Mouse (Mus musculus) heart, embryonic 16.5 days (tissue): ENCODE measurements around the gene Serpina9. TPM values are rescaled to one million over a fixed set of nuclear protein-coding genes. Genes with fewer than 3 reads are reported as not detected.

ENCODE experiments used
- ATAC-seq: fragments of 200-750 bp; cut with Nextera tagmentation; replicated peaks from 2 replicates; pipeline ENCODE4 v1.8.0; 2017; ENCODE audit warnings: moderate number of reproducible peaks; ENCODE audit not compliant: insufficient read depth, low FRiP score; ENCODE audit errors: extremely low read depth
- H3K27ac ChIP-seq: fragments of 300-500 bp; sonication (generic); 2 replicates; pipeline ENCODE4 v1.5.1; 2014; ENCODE audit warnings: mild to moderate bottlenecking, low read length, control low read depth, moderate library complexity
- H3K27me3 ChIP-seq: fragments of 300-500 bp; sonication (generic); 2 replicates; pipeline ENCODE4 v1.6.1; 2014; ENCODE audit warnings: low read length, mixed read lengths; ENCODE audit not compliant: control insufficient read depth, insufficient read depth
- H3K36me3 ChIP-seq: fragments of 300-500 bp; sonication (generic); 2 replicates; pipeline ENCODE4 v1.6.1; 2014; ENCODE audit not compliant: control insufficient read depth, insufficient read depth
- H3K4me1 ChIP-seq: fragments of 300-500 bp; sonication (generic); 2 replicates; pipeline ENCODE4 v1.6.1; 2014; ENCODE audit warnings: low read length, mixed read lengths; ENCODE audit not compliant: control insufficient read depth, insufficient read depth
- H3K4me2 ChIP-seq: fragments of 300-500 bp; sonication (generic); 2 replicates; pipeline ENCODE4 v1.6.1; 2014; ENCODE audit warnings: low read depth, mild to moderate bottlenecking, control low read depth, low read length
- H3K4me3 ChIP-seq: fragments of 300-500 bp; sonication (generic); 2 replicates; pipeline ENCODE4 v1.5.1; 2014; ENCODE audit warnings: mild to moderate bottlenecking, control low read depth, low read length
- H3K9ac ChIP-seq: fragments of 300-500 bp; sonication (generic); 2 replicates; pipeline ENCODE4 v1.6.1; 2014; ENCODE audit warnings: low read length, control low read depth
- H3K9me3 ChIP-seq: fragments of 300-500 bp; sonication (generic); replicated peaks from 2 replicates; pipeline ENCODE4 v1.6.1; 2016; ENCODE audit warnings: low read length; ENCODE audit not compliant: control insufficient read depth
- WGBS: fragments of 180-500 bp; shearing (Covaris S2); extraction: QIAGEN DNeasy Blood & Tissue Kit; methylation state at CpG from one replicate; pipeline ENCODE4 v1.1.7; 2014; 5-methylcytosine and 5-hydroxymethylcytosine counted together
- polyA plus RNA-seq: library from polyadenylated mRNA; unstranded; fragments of >200 nt; fragmentation: Nextera tagmentation; extraction: Ambion mirVana; gene quantifications from 2 replicates; pipeline ENCODE4 v1.2.1, GENCODE M21; 2015

The Serpina9 gene
- 0.22 and 0.37 TPM in 2 replicates for polyA plus RNA-seq

DNA sequence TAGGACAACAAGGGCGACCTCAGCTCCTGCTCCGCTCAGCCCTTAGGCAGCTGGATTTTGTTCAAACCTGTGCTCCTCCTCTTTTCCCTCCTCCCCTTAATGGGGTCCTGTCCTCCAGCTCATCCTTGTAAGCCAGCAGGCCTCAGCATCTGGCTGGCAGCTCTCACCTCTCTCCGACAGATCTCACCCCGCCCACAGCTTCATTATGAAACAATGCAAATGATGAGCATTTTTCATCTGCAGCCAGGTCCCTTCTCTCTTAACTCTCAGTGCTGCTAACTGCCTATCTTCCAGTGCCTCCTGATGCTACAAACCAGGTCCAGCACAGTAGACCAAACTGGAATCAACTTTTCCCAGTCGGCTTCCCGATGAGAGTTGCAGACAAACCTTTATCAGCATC is at the start of gene Serpina9:
Gene Serpina9 (minus strand): TSS at position 136 of the 400 bp plus-strand sequence.
- WGBS: 83% methylated on average over 6 of the region's 6 CpGs
- Histone ChIP-seq H3K4me1 (no peaks in the 10 kb centered on the region; the same call in 1 of the 2 replicates), H3K27ac (no peak within 1 kb of the TSS), H3K4me2 (no peak within 1 kb of the TSS), H3K9ac (no peak within 1 kb of the TSS), H3K36me3 (no peaks in the 10 kb centered on the region; the same call in 1 of the 2 replicates), H3K27me3 (no peaks in the 10 kb centered on the region; the same call in 1 of the 2 replicates), H3K4me3 (no peak within 1 kb of the TSS), H3K9me3 (no peaks in the 10 kb centered on the region; the same call in 1 of the 2 replicates)
- no peak for ATAC-seq

- H3K27me3 ChIP-seq: no peaks in the 10 kb centered on the region; the same call in 1 of the 2 replicates
- H3K27ac ChIP-seq: no peak overlapping the region
- no peak overlapping the region for H3K9ac ChIP-seq
- no peak for ATAC-seq
- H3K9me3 ChIP-seq: no peaks in the 10 kb centered on the region
- no peaks in the 10 kb centered on the region for H3K36me3 ChIP-seq
- H3K4me1 ChIP-seq: no peaks in the 10 kb centered on the region
- H3K4me2 ChIP-seq: no peak overlapping the region
- H3K4me3 ChIP-seq: no peak overlapping the region
- 40% methylated on average over 2 of the region's 2 CpGs for WGBS
Measured at GRCm38 (mm10) chr12:104061862-104062261, 48.3 kb upstream of the Serpina9 start.

- Histone ChIP-seq H3K9ac (no peak overlapping the region), H3K4me1 (no peaks in the 10 kb centered on the region), H3K27me3 (no peaks in the 10 kb centered on the region; the same call in 1 of the 2 replicates), H3K27ac (no peak overlapping the region), H3K4me3 (no peak overlapping the region), H3K9me3 (no peaks in the 10 kb centered on the region), H3K36me3 (no peaks in the 10 kb centered on the region), H3K4me2 (no peak overlapping the region)
- 49% methylated on average over 6 of the region's 6 CpGs for WGBS
- ATAC-seq: no peak
Measured at GRCm38 (mm10) chr12:104060126-104060525, 46.6 kb upstream of the Serpina9 start.

DNA sequence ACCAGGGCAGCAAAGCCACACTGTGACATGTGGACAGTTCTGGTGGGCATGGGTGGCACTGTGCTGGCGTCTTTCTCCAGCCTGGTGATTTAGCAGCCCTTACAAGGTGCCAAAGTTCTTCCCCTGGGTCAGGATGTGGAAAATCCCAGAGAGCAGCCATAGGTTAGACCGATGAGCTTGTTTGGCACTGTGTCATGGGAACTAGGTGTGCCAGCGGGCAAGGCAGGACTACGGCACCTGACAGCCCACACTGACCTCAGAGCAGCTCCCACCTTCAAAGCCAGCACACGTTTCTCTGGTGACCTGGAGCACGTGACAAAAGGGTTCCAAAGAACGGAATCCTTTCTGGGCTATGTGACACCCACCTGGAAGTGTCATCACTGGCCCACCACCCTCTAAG is 44.0 kb upstream of the Serpina9 start:
- Histone ChIP-seq H3K27me3 (no peaks in the 10 kb centered on the region), H3K4me2 (no peak overlapping the region), H3K9me3 (no peaks in the 10 kb centered on the region), H3K36me3 (no peaks in the 10 kb centered on the region), H3K4me1 (no peaks in the 10 kb centered on the region), H3K4me3 (no peak overlapping the region), H3K27ac (peak overlapping the region; percentile 5; the same call in 1 of the 2 replicates), H3K9ac (no peak overlapping the region)
- whole genome bisulfite sequencing: 72% methylated on average over 7 of the region's 7 CpGs
- 0 out of 2 replicates have a peak, but pooled peaks have one; percentile 11 for ATAC-seq

- peak overlapping the region; percentile 5; the same call in 1 of the 2 replicates for H3K27ac ChIP-seq
- no peaks in the 10 kb centered on the region for H3K9me3 ChIP-seq
- H3K4me2 ChIP-seq: no peak overlapping the region
- H3K36me3 ChIP-seq: no peaks in the 10 kb centered on the region
- ATAC-seq: peak; percentile 78
- no peaks in the 10 kb centered on the region for H3K4me1 ChIP-seq
- no peak overlapping the region for H3K4me3 ChIP-seq
- 8% methylated on average over 4 of the region's 4 CpGs for WGBS
- no peak overlapping the region for H3K9ac ChIP-seq
- H3K27me3 ChIP-seq: no peaks in the 10 kb centered on the region
Measured at GRCm38 (mm10) chr12:104057050-104057449, 43.5 kb upstream of the Serpina9 start.

DNA sequence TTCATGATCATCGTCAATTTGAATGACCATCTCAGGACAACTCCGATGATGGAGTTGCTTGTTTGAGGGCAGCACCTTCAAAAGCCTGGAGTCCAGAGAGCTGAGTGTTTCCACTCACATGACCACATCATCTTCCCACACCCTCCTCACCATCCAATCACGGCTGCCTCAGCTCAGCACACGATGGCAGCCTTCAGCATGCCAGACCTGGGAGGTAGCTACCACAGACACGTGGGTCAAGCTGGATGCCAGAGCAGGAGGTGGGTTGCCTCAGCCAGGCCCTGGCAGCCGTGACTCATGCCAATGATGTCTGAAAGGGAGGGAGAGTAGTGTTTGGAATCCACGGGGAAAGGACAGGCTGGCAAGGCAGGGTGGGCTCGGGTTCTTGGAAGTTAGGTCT is 42.2 kb upstream of the Serpina9 start:
- 68% methylated on average over 8 of the region's 8 CpGs for WGBS
- no peak for ATAC-seq
- Histone ChIP-seq H3K27me3 (no peaks in the 10 kb centered on the region), H3K4me3 (no peak overlapping the region), H3K9me3 (no peaks in the 10 kb centered on the region), H3K4me2 (no peak overlapping the region), H3K4me1 (no peaks in the 10 kb centered on the region), H3K27ac (no peak overlapping the region), H3K9ac (no peak overlapping the region), H3K36me3 (no peaks in the 10 kb centered on the region)

- Histone ChIP-seq H3K9me3 (no peaks in the 10 kb centered on the region), H3K27ac (no peak overlapping the region), H3K4me1 (no peaks in the 10 kb centered on the region), H3K4me2 (no peak overlapping the region), H3K4me3 (no peak overlapping the region), H3K36me3 (no peaks in the 10 kb centered on the region), H3K27me3 (no peaks in the 10 kb centered on the region), H3K9ac (no peak overlapping the region)
- ATAC-seq: no peak
- 33% methylated on average over 1 of the region's 1 CpGs for WGBS
Measured at GRCm38 (mm10) chr12:104053995-104054394, 40.4 kb upstream of the Serpina9 start.

DNA sequence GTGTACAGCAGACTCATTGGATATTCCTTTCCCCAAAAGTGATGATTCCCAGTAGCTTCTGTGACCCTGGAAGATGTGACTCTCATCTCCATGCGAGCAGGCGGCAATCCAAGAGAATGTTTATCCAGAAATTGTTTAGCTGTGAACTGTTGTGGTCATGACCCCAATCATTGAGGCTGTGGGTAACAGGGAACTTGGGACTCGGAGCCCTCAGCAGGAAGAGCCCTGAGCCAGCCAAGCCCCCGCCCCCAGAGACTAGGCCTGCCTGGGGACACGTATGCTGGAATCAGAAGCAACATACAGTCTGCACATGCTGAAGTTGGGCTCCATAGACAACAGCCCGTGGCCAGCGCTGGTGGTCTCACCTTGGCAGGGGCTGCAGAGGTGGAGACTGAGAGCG is 32.2 kb upstream of the Serpina9 start:
- no peak for ATAC-seq
- WGBS: 80% methylated on average over 8 of the region's 8 CpGs
- Histone ChIP-seq H3K36me3 (no peaks in the 10 kb centered on the region), H3K9ac (no peak overlapping the region), H3K4me1 (no peaks in the 10 kb centered on the region), H3K9me3 (no peaks in the 10 kb centered on the region), H3K4me2 (no peak overlapping the region), H3K4me3 (no peak overlapping the region), H3K27ac (no peak overlapping the region), H3K27me3 (no peaks in the 10 kb centered on the region)

DNA sequence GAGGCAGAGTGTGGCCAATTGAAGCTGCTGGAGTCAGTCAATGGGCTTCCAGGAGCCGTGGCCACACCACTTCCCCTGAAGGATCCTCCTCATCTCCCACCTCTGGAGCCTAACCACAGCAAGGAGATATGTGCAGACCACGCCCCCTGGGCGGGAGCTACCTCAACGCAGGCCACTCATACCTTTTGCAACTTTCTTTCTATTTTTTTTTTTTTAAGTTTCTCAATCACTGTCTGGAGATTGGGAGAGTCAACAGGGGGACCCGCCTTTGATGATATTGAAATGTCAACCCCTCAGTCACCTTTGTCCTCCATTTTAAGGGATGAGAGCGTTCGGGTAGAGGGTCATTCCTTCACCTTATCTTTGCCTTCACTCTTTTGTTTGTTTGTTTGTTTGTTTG is 30.8 kb upstream of the Serpina9 start, which contains the start of gene Serpina12:
Gene Serpina12 (minus strand): TSS at position 101 of the 400 bp plus-strand sequence.
- H3K36me3 ChIP-seq: no peaks in the 10 kb centered on the region
- no peaks in the 10 kb centered on the region for H3K4me1 ChIP-seq
- H3K4me2 ChIP-seq: no peak within 1 kb of the TSS
- ATAC-seq: no peak
- H3K4me3 ChIP-seq: no peak within 1 kb of the TSS
- H3K27ac ChIP-seq: no peak within 1 kb of the TSS
- WGBS: 80% methylated on average over 7 of the region's 7 CpGs
- H3K9ac ChIP-seq: no peak within 1 kb of the TSS
- no peaks in the 10 kb centered on the region for H3K27me3 ChIP-seq
- H3K9me3 ChIP-seq: no peaks in the 10 kb centered on the region
